Mouse (Mus musculus) neutrophil, adult 59 days (primary cell): ENCODE measurements around the gene Gm14147. TPM values are rescaled to one million over a fixed set of nuclear protein-coding genes. Genes with fewer than 3 reads are reported as not detected.

Experiments
- total RNA-seq, 2 experiments: library from RNA; stranded (reverse); gene quantifications; 1 replicate in 1 of 2; 2 replicates in 1 of 2; pipeline ENCODE4 v1.2.4; 2023

Gm14147 gene
- not detected for total RNA-seq

DNA sequence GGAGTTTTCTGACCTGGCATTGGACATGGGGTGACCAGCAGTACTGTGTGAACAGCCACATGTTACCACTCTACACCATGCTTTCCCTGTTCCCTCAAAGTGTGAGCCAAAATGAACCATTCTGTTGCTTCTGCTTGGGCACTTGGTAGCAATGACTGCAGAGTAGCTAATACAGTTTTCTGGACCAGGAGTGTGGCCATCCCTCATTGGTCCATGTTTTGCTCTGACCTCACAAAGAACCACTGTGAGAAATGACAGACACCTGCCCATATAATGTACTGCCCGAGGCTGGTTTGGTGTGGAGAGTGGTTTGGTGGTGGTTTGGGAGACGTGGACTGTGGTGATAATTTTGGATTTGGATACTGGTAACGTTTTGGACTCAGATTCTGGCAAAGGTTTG is at the start of gene Gm14147:
Gene Gm14147, plus strand, starts transcription at position 301 of the 400 bp plus-strand sequence.

DNA sequence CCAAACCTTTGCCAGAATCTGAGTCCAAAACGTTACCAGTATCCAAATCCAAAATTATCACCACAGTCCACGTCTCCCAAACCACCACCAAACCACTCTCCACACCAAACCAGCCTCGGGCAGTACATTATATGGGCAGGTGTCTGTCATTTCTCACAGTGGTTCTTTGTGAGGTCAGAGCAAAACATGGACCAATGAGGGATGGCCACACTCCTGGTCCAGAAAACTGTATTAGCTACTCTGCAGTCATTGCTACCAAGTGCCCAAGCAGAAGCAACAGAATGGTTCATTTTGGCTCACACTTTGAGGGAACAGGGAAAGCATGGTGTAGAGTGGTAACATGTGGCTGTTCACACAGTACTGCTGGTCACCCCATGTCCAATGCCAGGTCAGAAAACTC is 5.8 kb upstream of the Gm14147 start, which contains the start of gene Gm14151:
Gene Gm14151, minus strand, starts transcription at position 101 of the 400 bp plus-strand sequence.

Other genes starting within 250 kb of the Gm14147 start
- 10 to 100 TPM; 28.8 to 33.4 TPM for gene Abhd12, start 193.5 kb upstream of the Gm14147 start, total RNA-seq
- gene Gins1, start 192.8 kb upstream of the Gm14147 start, total RNA-seq, result 10 to 100 TPM; 13.2 to 18.0 TPM
- 1 to 10 TPM; 1.2 to 1.8 TPM for gene Ninl, start 58.9 kb upstream of the Gm14147 start, total RNA-seq
- gene Nanp, start 58.8 kb upstream of the Gm14147 start, total RNA-seq, result 1 to 10 TPM; 5.5 to 8.3 TPM
- not detected for gene Gm14151, start 5.9 kb upstream of the Gm14147 start, total RNA-seq